29 mouse cellular contexts compared by ENCODE assay signal in the genomic region with DNA sequence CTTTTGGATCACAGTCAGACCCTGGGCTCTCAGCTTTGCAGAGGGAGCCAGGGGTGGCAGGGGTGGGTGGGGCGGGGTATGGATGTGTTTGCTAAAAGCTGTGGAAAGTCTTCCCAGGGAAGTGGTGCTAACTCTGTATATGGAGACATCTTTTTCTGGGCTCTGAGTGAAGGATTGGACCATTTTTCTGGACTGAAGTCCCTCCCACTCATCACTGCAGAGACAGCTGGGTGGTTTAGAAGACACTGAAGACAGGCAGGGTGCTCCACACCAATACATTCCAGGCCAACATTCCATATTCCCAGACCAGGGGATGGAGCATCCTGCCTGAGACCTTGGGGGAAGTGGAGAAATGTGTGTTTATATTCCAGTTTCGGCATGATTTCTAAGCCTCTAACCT.
A peak's percentile ranks its signal among the peaks of the same experiment; 100 is the strongest.
DNase-seq lines count a peak whose midpoint lies in the region; ATAC-seq and TF ChIP-seq lines count a peak whose summit lies in the region.
"Had no signal": no experiment of that assay in that cellular context is flagged by ENCODE, and none has a peak within 500 bp of the region (broad histone marks: within the 10 kb centered on the region; RNA-seq: fewer than 3 reads in every experiment).

No protein-coding gene starts in this region.

- H3K9ac ChIP-seq in midbrain, embryonic 16.5 days (ENCODE audit: low read depth, low read length): no peak overlapping the region
- no peak overlapping the region for H3K9ac ChIP-seq in midbrain, embryonic 13.5 days (replicated peaks)
- H3K9ac ChIP-seq: embryonic facial prominence, embryonic 13.5 days; embryonic facial prominence, embryonic 15.5 days; forebrain, embryonic 12.5 days had no signal

- DNase-seq in frontal cortex, postnatal 10 days (ENCODE audit: low spot score in 2 of 2): no peak
- DNase-seq in left cerebral cortex, adult 2 months (ENCODE audit: extremely low spot score in 1 of 2, low spot score in 2 of 2): no peak
- no peak for DNase-seq in left cerebral cortex, adult 9 months (ENCODE audit: low spot score in 2 of 2)
- DNase-seq in brain, adult 2 months (ENCODE audit: low read depth, low spot score): peak; percentile 70
- no peak for DNase-seq in thymus, adult 2 months
- DNase-seq: adrenal gland, adult 8-10 months; adrenal gland, postnatal 14 days; adrenal gland, postnatal 36 days; B cell, adult 2 months; cerebellum, adult 11 months; cerebellum, adult 18-20 months; cerebellum, adult 8-10 months; cerebellum, adult 9-11 months; cerebellum, postnatal 14 days; cerebellum, postnatal 36 days; embryo, embryonic 11 days had no signal

- H3K4me1 ChIP-seq in midbrain, embryonic 16.5 days (ENCODE audit: control insufficient read depth, insufficient read depth, low read length): peaks cover 6% of the 10 kb centered on the region
- peaks cover 19% of the 10 kb centered on the region for H3K4me1 ChIP-seq in midbrain, embryonic 13.5 days (replicated peaks)
- H3K4me1 ChIP-seq in thymus, adult 2 months (replicated peaks; ENCODE audit: control insufficient read depth, insufficient read depth, low read length): peaks cover 12% of the 10 kb centered on the region
- H3K4me1 ChIP-seq: embryonic facial prominence, embryonic 15.5 days had no signal

- peak overlapping the region; percentile 55; the same call in 1 of the 2 replicates for H3K27ac ChIP-seq in left cerebral cortex, adult 2 months
- peak overlapping the region; percentile 9 for H3K27ac ChIP-seq in midbrain, embryonic 16.5 days (ENCODE audit: low read length)
- no peak overlapping the region for H3K27ac ChIP-seq in midbrain, embryonic 13.5 days
- no peak overlapping the region for H3K27ac ChIP-seq in thymus, adult 2 months (ENCODE audit: control insufficient read depth, insufficient read depth, low read length)
- H3K27ac ChIP-seq: embryonic facial prominence, embryonic 13.5 days; embryonic facial prominence, embryonic 15.5 days; forebrain, embryonic 10.5 days; forebrain, embryonic 12.5 days had no signal

- H3K27me3 ChIP-seq in midbrain, embryonic 16.5 days (ENCODE audit: control insufficient read depth, insufficient read depth, low read depth, low read length): no peaks in the 10 kb centered on the region
- H3K27me3 ChIP-seq in midbrain, embryonic 13.5 days: 0 out of 2 replicates have a peak, but pooled peaks cover 4% of the 10 kb centered on the region
- H3K27me3 ChIP-seq in thymus, adult 2 months (ENCODE audit: control insufficient read depth, insufficient read depth, low read length): no peaks in the 10 kb centered on the region
- H3K27me3 ChIP-seq: embryonic facial prominence, embryonic 13.5 days; embryonic facial prominence, embryonic 15.5 days had no signal

- peak; percentile 47 for ATAC-seq in frontal cortex, adult (ENCODE audit: low TSS enrichment)
- ATAC-seq in midbrain, embryonic 16.5 days: no peak
- ATAC-seq in midbrain, embryonic 13.5 days: no peak
- ATAC-seq: activated CD4-positive, CD25-positive, alpha-beta regulatory T cell, adult 4 months; CD4-positive, CD25-positive, alpha-beta regulatory T cell, adult 4 months; forebrain, embryonic 14.5 days; Patski had no signal

- no peak overlapping the region for H3K4me2 ChIP-seq in midbrain, embryonic 16.5 days (ENCODE audit: low read length)
- H3K4me2 ChIP-seq in midbrain, embryonic 13.5 days (replicated peaks): no peak overlapping the region
- H3K4me2 ChIP-seq: embryonic facial prominence, embryonic 13.5 days; embryonic facial prominence, embryonic 15.5 days; forebrain, embryonic 12.5 days had no signal

- TF ChIP-seq CTCF in left cerebral cortex, adult 2 months (IDR thresholded peaks at IDR 0.05): no peak
- no peak for TF ChIP-seq CTCF in thymus, adult 2 months (IDR thresholded peaks at IDR 0.05; ENCODE audit: borderline replicate concordance, control insufficient read depth, extremely low read depth, insufficient read depth, low read length, poor library complexity)

- H3K4me3 ChIP-seq in left cerebral cortex, adult 2 months: no peak overlapping the region
- H3K4me3 ChIP-seq in midbrain, embryonic 16.5 days (ENCODE audit: low read depth, low read length): no peak overlapping the region
- H3K4me3 ChIP-seq in midbrain, embryonic 13.5 days (replicated peaks): no peak overlapping the region
- no peak overlapping the region for H3K4me3 ChIP-seq in thymus, adult 2 months (ENCODE audit: control insufficient read depth, insufficient read depth, low read length)
- H3K4me3 ChIP-seq: embryonic facial prominence, embryonic 13.5 days; embryonic facial prominence, embryonic 15.5 days; erythroblast, embryonic 14.5 days; forebrain, embryonic 10.5 days; forebrain, embryonic 12.5 days had no signal

- TF ChIP-seq POLR2A in thymus, adult 2 months (IDR thresholded peaks at IDR 0.05; ENCODE audit: control insufficient read depth, extremely low read depth, insufficient read depth, low read length, poor library complexity): no peak

- 82% methylated on average over 2 of the region's 2 CpGs for WGBS in midbrain, embryonic 16.5 days
- 93% methylated on average over 2 of the region's 2 CpGs for WGBS in midbrain, embryonic 13.5 days
- 88% methylated on average over 2 of the region's 2 CpGs for WGBS in thymus, adult 2 months

- intact Hi-C loops in left cerebral cortex, adult 2 months (cut with DNase I): no loop called here

- no peaks in the 10 kb centered on the region for H3K36me3 ChIP-seq in midbrain, embryonic 16.5 days (ENCODE audit: control insufficient read depth, insufficient read depth, low read length)
- no peaks in the 10 kb centered on the region for H3K36me3 ChIP-seq in midbrain, embryonic 13.5 days
- no peaks in the 10 kb centered on the region for H3K36me3 ChIP-seq in thymus, adult 2 months (ENCODE audit: control insufficient read depth, insufficient read depth, low read length)
- H3K36me3 ChIP-seq: embryonic facial prominence, embryonic 13.5 days; embryonic facial prominence, embryonic 15.5 days; forebrain, embryonic 10.5 days; forebrain, embryonic 12.5 days; G1E had no signal

- H3K9me3 ChIP-seq in midbrain, embryonic 16.5 days (replicated peaks; ENCODE audit: control insufficient read depth, low read length, poor library complexity, severe bottlenecking): no peaks in the 10 kb centered on the region
- no peaks in the 10 kb centered on the region for H3K9me3 ChIP-seq in midbrain, embryonic 13.5 days
- H3K9me3 ChIP-seq: embryonic facial prominence, embryonic 13.5 days; embryonic facial prominence, embryonic 15.5 days; forebrain, embryonic 10.5 days had no signal

Comparison
In these comparisons a context has a peak if more than half of its experiments do, and no peak if none do; other contexts are left out.
1. H3K27ac ChIP-seq: peak in left cerebral cortex, adult 2 months (single experiment) and midbrain, embryonic 16.5 days (single experiment); none in midbrain, embryonic 13.5 days (single experiment) and thymus, adult 2 months (single experiment).